Mouse (Mus musculus) forebrain, embryonic 16.5 days (tissue): ENCODE measurements around the gene Susd4. TPM values are rescaled to one million over a fixed set of nuclear protein-coding genes. Genes with fewer than 3 reads are reported as not detected.

Source experiments
- ATAC-seq: fragments of 200-750 bp; cut with Nextera tagmentation; 2 replicates; pipeline ENCODE4 v1.8.0; 2017; ENCODE audit warnings: mild to moderate bottlenecking, moderate library complexity
- H3K27ac ChIP-seq: fragments of 300-500 bp; sonication (generic); 2 replicates; pipeline ENCODE4 v1.5.1; 2014; ENCODE audit warnings: low read length, control low read depth
- H3K27me3 ChIP-seq: fragments of 300-500 bp; sonication (generic); replicated peaks from 2 replicates; pipeline ENCODE4 v1.6.1; 2014; ENCODE audit warnings: low read length; ENCODE audit not compliant: control insufficient read depth, insufficient read depth
- H3K36me3 ChIP-seq: fragments of 300-500 bp; sonication (generic); 2 replicates; pipeline ENCODE4 v1.6.1; 2014; ENCODE audit not compliant: control insufficient read depth, insufficient read depth
- H3K4me1 ChIP-seq: fragments of 300-500 bp; sonication (generic); replicated peaks from 2 replicates; pipeline ENCODE4 v1.6.1; 2014; ENCODE audit warnings: low read length; ENCODE audit not compliant: control insufficient read depth, insufficient read depth
- H3K4me2 ChIP-seq: fragments of 300-500 bp; sonication (generic); 2 replicates; pipeline ENCODE4 v1.6.1; 2014; ENCODE audit warnings: mild to moderate bottlenecking, low read length, control low read depth
- H3K4me3 ChIP-seq: fragments of 300-500 bp; sonication (generic); replicated peaks from 2 replicates; pipeline ENCODE4 v1.5.1; 2014; ENCODE audit warnings: mild to moderate bottlenecking, low read length, control low read depth
- H3K9ac ChIP-seq: fragments of 300-500 bp; sonication (generic); replicated peaks from 2 replicates; pipeline ENCODE4 v1.6.1; 2014; ENCODE audit warnings: low read depth, low read length, control low read depth
- H3K9me3 ChIP-seq: fragments of 300-500 bp; sonication (generic); 2 replicates; pipeline ENCODE4 v1.6.1; 2016; ENCODE audit warnings: low read length; ENCODE audit not compliant: control insufficient read depth
- WGBS: fragments of 180-500 bp; shearing (Covaris S2); extraction: QIAGEN DNeasy Blood & Tissue Kit; methylation state at CpG from one replicate; pipeline ENCODE4 v1.1.7; 2014; 5-methylcytosine and 5-hydroxymethylcytosine counted together
- polyA plus RNA-seq: library from polyadenylated mRNA; unstranded; fragments of >200 nt; fragmentation: Nextera tagmentation; extraction: Ambion mirVana; gene quantifications from 2 replicates; pipeline ENCODE4 v1.2.1, GENCODE M21; 2015

The Susd4 gene
- polyA plus RNA-seq, 1 experiment from 2014 or later = 46.7 TPM

DNA sequence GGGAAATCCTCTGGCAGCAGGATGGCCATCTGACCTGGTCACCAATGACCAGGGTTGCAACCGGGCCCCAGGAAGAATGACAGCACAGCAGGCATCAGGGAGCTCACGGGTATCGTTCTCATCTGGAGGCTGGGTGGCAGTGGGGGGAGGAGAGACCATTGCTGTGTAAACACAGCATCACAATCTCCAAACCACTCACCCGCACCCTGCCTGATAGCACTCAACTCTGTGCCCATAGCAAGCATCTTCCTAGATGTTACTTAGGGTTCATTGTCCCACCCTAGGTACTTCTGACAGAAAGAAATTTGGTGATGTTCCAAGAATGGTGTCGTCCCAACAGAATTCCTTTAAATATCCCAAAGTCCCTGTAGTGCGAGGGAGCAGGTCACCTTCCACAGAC is 133.4 kb downstream of the Susd4 start:
- ATAC-seq = no peak
- Histone ChIP-seq H3K36me3 (no peaks in the 10 kb centered on the region), H3K4me3 (no peak overlapping the region), H3K9ac (no peak overlapping the region), H3K27ac (no peak overlapping the region), H3K9me3 (no peaks in the 10 kb centered on the region), H3K4me1 (peaks cover 7% of the 10 kb centered on the region; the same call in 1 of the 2 replicates), H3K4me2 (no peak overlapping the region), H3K27me3 (no peaks in the 10 kb centered on the region)
- 55% methylated on average over 6 of the region's 6 CpGs for WGBS

DNA sequence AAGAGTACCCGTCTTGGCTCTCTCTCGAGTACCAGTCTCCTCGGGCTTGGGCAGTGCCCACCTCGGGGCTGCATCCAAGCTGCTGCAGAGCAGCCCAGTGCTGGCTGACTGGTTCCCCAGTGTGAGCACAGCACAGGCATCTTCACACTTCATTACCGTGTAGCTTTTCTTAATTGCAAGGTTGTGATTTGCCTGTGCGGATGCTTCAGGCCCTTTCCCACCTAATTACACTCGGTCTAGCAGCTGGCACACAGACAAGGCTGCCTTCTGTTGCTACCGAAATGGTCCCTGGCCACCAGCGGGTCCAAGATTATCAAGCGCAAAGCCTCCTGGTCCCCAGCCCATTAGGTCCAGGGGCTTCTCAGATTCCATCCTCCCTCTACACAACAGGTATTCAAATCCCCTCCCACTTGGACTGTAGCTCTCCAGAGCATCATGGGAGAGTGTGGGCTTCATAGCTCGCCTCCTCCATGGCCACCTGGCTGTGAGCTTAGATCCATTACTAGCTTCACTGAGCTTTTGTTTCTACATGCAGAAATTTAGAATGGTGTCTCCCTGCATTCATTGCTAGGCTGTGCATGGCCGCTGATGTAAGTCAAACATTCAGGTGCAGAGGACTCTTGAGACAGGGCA is 134.0 kb downstream of the Susd4 start:
- Histone ChIP-seq H3K4me3 (no peak overlapping the region), H3K9me3 (no peaks in the 10 kb centered on the region), H3K4me2 (no peak overlapping the region), H3K4me1 (peaks cover 7% of the 10 kb centered on the region; the same call in 1 of the 2 replicates), H3K9ac (no peak overlapping the region), H3K36me3 (no peaks in the 10 kb centered on the region), H3K27ac (no peak overlapping the region), H3K27me3 (no peaks in the 10 kb centered on the region)
- ATAC-seq = peak; percentile 82
- 41% methylated on average over 12 of the region's 12 CpGs for WGBS

DNA sequence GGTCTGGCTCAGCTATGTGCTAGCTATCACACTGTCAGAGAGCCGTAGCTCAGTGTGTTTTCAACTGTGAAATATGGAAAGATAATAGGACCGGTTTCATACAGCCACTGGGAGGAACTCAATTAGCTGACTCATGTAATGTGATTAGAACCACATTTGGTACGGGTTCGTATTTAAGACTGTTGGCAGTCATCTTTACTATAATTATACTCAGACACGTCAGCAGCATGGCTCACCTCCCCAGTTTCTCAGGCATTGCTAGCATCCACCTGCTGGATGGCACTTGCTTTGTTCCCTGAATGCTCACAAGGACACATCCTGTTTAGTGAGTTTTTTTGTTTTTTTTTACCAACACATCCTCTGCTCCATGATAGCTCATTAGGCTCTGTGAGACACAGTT is 138.4 kb downstream of the Susd4 start:
- WGBS = 33% methylated on average over 5 of the region's 5 CpGs
- peaks cover 4% of the 10 kb centered on the region; the same call in 1 of the 2 replicates for H3K4me1 ChIP-seq
- H3K4me2 ChIP-seq = no peak overlapping the region
- H3K9me3 ChIP-seq = no peaks in the 10 kb centered on the region
- H3K36me3 ChIP-seq = no peaks in the 10 kb centered on the region
- no peak overlapping the region for H3K9ac ChIP-seq
- H3K4me3 ChIP-seq = no peak overlapping the region
- ATAC-seq = no peak
- H3K27me3 ChIP-seq = no peaks in the 10 kb centered on the region
- no peak overlapping the region for H3K27ac ChIP-seq

DNA sequence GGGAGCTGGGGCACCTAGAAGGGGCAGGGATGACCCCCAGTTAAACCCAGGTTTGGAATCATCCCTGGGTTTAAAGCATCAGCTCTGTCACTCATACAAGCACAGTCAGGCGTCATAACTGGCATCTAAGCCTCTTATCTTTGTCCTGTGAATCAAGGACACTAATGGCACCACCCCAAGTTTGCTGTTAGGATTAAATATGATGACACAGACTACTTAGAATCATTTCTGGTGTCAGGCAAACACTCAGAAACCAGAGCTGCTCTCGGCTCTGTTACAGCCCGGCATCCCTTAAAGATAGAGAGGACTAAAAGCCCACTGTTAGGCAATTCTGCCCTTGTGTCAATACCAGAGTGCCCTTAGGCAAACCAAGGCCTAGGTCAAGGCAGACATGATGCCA is 139.2 kb downstream of the Susd4 start:
- Histone ChIP-seq H3K4me2 (no peak overlapping the region), H3K4me1 (peaks cover 2% of the 10 kb centered on the region; the same call in 1 of the 2 replicates)

DNA sequence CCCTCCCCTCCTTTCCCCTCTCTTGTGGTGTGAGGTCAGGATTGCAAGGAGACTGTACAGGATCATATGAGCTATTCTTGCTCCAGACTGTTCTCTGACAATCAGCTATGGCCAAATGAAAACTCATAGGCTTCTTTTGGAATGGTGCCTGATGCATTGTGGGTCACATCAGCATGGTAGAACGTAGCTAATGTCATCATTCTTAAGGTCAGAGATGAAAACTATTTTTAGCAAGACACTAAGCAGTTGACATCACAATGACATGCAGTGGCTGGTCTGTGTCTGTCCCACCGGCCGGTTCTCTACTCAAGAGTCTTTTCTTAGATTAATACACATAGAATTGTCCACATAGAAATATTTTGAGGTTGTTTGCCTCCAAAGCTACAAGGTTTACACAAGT is 142.0 kb downstream of the Susd4 start:
- Histone ChIP-seq H3K9me3 (no peaks in the 10 kb centered on the region), H3K27me3 (no peaks in the 10 kb centered on the region), H3K9ac (no peak overlapping the region), H3K36me3 (no peaks in the 10 kb centered on the region), H3K4me1 (peaks cover 10% of the 10 kb centered on the region), H3K27ac (no peak overlapping the region), H3K4me2 (no peak overlapping the region), H3K4me3 (no peak overlapping the region)
- 88% methylated on average over 3 of the region's 3 CpGs for WGBS
- ATAC-seq = no peak

More for the DNA sequence above, 139.2 kb downstream of the Susd4 start:
- H3K4me3 ChIP-seq = no peak overlapping the region
- no peak for ATAC-seq
- WGBS = 93% methylated on average over 3 of the region's 3 CpGs
- H3K27me3 ChIP-seq = no peaks in the 10 kb centered on the region
- no peaks in the 10 kb centered on the region for H3K9me3 ChIP-seq
- no peak overlapping the region for H3K9ac ChIP-seq
- H3K27ac ChIP-seq = no peak overlapping the region
- no peaks in the 10 kb centered on the region for H3K36me3 ChIP-seq

DNA sequence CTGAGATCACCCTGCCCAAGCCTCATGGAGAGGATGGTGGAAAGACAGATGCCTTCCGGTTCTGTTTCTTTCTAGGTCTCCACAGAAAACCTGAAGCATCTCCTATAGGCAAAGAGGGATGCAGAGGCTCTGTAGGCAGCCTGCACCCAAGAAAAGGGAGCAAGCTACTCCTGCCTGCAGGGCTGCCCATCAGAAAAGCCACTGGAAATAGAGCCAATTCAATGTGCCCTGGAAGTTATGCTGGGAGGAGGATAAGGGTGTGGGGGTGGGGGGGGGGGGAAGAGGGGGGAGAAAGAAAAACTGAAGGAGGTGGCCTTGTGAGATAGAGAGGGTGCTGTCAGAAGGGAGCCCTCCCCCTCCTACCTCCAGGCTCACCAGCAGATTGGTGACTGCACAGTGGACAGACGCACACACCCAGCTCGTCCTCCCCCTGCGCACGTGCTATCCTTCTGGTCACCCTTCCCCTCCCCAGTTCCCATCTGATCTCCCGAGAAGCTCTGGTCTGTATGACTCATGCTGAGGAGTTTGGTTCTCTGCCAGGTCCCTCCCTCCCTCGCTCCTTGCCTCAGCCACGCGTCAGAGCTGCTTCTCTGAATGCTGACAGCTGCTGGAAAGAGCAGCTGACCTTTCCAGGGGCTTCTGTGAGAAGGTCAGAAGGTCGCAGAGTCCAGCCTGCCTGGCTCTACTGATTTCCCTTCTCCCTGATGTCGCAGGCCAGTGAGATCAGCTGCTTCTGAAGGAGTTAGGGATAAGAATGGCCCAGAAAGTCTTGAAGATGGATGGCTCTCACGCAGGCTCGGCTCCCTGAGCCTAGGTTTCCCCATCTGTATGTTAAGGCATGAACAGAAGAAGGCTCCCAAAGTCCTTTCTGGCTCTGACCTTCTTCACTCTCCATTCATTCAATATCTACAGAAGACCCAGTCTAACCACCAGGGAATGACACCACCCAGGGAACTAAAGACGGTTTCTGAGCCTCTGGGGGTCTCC is 144.7 kb downstream of the Susd4 start:
- H3K27ac ChIP-seq = no peak overlapping the region
- H3K9ac ChIP-seq = no peak overlapping the region
- no peak overlapping the region for H3K4me3 ChIP-seq
- peak; percentile 86 for ATAC-seq
- H3K4me2 ChIP-seq = 0 out of 2 replicates have a peak overlapping the region, but pooled peaks have one; percentile 19
- H3K27me3 ChIP-seq = no peaks in the 10 kb centered on the region
- H3K4me1 ChIP-seq = peaks cover 10% of the 10 kb centered on the region
- WGBS = 25% methylated on average over 14 of the region's 14 CpGs
- H3K36me3 ChIP-seq = no peaks in the 10 kb centered on the region
- H3K9me3 ChIP-seq = no peaks in the 10 kb centered on the region

DNA sequence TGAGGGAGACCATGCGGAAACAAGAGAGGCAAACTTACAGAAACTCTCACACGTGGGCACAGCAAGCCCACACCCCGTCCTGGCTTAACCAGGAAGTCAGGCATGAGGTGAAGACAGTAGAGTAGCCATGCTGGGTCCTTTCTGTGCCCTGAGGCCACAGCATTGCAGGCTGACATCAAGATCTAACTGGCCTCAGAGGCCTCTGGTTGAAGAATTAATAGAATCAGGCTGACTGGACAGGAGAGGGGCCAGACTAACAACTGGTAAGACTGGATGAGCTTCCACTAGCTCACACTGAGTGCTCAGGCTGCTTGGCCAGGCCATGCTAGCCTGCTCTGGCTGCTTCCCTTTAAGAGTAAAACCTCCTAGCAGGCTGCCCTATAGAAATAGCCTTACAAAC is 145.4 kb downstream of the Susd4 start:
- no peak overlapping the region for H3K9ac ChIP-seq
- H3K4me2 ChIP-seq = no peak overlapping the region
- no peak overlapping the region for H3K4me3 ChIP-seq
- H3K27me3 ChIP-seq = no peaks in the 10 kb centered on the region
- 62% methylated on average over 3 of the region's 3 CpGs for WGBS
- no peaks in the 10 kb centered on the region for H3K36me3 ChIP-seq
- ATAC-seq = no peak
- H3K4me1 ChIP-seq = peaks cover 10% of the 10 kb centered on the region
- no peak overlapping the region for H3K27ac ChIP-seq
- no peaks in the 10 kb centered on the region for H3K9me3 ChIP-seq

DNA sequence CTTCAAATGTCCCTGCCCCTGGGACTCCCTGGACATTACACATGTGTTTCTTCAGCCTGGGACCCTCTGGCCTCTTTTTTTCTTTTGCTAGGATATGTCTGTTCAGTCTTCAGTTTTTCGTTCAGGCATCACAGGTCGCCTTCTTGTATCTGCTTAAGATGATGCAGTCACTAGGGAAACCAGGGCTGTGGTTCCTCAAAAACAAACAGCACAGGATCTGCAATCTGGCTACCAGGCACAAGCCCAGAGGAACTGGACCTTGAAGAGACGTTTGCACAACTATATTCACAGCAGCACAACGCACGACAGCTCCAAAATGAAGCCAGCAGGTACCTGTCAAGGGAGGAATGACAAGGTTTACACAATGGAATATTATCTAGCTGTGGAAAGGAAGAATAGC is 145.9 kb downstream of the Susd4 start:
- Histone ChIP-seq H3K27ac (no peak overlapping the region), H3K9me3 (no peaks in the 10 kb centered on the region), H3K4me2 (no peak overlapping the region), H3K27me3 (no peaks in the 10 kb centered on the region), H3K9ac (no peak overlapping the region), H3K4me1 (peaks cover 10% of the 10 kb centered on the region), H3K4me3 (no peak overlapping the region), H3K36me3 (no peaks in the 10 kb centered on the region)
- 86% methylated on average over 5 of the region's 5 CpGs for WGBS
- ATAC-seq = no peak

DNA sequence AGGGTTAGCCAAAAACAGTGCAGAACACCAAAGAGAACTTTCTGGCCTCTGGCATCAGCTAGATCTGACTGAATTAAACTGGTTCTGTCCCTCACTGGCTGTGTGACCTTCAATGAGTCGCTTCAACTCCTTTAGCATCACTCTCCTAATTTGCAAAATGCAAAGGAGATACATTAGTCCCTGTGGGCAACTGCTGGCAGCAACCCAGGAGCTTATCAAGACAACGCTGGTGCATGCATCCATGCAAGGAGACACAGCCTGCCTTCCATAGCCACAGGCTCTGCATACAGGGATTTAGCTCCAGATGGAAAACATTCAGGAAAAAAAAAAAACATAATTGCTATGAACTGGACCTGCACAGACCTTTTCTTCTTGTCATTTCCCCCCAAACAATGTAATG is 148.9 kb downstream of the Susd4 start:
- H3K4me2 ChIP-seq = no peak overlapping the region
- H3K4me3 ChIP-seq = no peak overlapping the region
- H3K36me3 ChIP-seq = no peaks in the 10 kb centered on the region
- WGBS = 52% methylated on average over 2 of the region's 2 CpGs
- ATAC-seq = no peak
- H3K9ac ChIP-seq = no peak overlapping the region
- no peak overlapping the region for H3K27ac ChIP-seq
- H3K27me3 ChIP-seq = no peaks in the 10 kb centered on the region
- no peaks in the 10 kb centered on the region for H3K9me3 ChIP-seq
- H3K4me1 ChIP-seq = peaks cover 10% of the 10 kb centered on the region
